Mouse (Mus musculus): ENCODE measurements around the gene Plekha6.
A peak's percentile ranks its signal among the peaks of the same experiment; 100 is the strongest.

Gene Plekha6

DNA sequence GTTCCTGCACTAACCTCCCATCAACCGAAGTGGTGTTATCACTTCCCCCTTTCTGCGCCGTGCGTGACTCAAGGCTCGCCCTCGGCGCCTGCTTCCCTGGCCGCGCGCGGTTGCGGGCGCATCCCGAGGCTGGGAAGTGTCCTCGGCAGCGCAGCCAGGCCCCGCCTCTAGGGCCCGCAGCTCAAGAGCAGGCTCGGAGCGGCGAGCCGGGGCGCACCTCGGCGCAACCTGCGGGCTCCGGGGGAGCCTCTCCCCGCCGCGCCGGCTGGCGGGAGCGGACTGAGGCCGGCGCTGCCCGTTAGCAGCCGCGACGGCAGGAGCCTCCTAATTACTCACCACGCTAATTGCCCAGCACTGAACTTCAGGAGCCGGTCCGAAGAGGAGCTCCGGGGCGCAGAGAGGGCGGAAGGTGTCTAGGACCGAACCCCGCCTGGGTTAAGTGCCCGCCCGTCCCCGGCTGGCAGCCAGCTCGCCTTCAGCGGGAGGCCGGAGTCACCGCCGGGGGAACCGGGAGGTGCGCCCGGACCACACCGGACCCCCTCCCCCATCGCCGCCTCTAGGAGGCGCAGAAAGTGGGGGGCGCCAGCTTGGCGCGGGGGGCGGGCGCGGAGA is at the start of gene Plekha6:
Gene Plekha6 (plus strand): TSS at position 391 of the 612 bp plus-strand sequence.
- peak in 1 of 2 experiments; percentile 21 for DNase-seq (ENCODE audit: low spot score in 2 of 2)

DNA sequence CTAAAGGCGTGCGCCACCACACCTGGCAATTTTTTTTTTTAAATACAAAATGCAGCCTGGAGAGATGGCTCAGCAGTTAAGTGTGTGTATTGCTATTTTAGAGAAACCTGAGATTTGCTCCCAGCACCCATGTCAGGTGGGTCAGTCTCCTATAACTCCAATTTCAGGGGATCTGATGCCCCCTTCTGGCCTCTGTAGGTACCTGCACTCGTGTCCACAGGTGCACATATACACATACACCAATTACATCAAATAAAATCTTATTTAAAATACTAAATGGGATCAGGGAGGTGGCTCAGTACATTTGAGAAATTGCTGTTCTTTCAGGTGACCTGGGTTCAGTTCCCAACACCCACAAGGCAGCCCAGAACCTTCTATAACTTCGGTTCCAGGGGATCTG is 47.9 kb upstream of the Plekha6 start:
- DNase-seq (ENCODE audit: low spot score in 2 of 2), result no peak

DNA sequence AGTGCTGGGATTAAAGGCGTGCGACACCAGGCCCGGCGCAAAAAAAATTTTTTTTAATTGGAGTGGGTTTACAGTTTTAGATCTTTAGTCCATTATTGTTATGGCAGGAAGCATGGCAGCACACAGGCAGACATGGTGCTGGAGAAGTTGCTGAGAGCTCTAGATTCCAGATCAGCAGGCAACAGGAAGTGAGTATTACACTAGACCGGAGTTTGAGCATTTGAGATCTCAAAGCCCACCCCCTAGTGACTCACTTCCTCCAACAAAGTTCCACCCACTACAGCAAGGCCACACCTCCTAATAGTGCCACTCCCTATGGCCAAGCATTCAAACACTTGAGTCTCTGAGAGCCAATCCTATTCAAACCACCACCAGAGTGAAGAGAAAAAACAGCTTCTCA is 45.9 kb upstream of the Plekha6 start:
- no peak for DNase-seq (ENCODE audit: low spot score in 2 of 2)

GRCm38 (mm10) chr1:133118844-133119243 is 45.2 kb upstream of the Plekha6 start:
- DNase-seq (ENCODE audit: low spot score in 2 of 2), result no peak

DNA sequence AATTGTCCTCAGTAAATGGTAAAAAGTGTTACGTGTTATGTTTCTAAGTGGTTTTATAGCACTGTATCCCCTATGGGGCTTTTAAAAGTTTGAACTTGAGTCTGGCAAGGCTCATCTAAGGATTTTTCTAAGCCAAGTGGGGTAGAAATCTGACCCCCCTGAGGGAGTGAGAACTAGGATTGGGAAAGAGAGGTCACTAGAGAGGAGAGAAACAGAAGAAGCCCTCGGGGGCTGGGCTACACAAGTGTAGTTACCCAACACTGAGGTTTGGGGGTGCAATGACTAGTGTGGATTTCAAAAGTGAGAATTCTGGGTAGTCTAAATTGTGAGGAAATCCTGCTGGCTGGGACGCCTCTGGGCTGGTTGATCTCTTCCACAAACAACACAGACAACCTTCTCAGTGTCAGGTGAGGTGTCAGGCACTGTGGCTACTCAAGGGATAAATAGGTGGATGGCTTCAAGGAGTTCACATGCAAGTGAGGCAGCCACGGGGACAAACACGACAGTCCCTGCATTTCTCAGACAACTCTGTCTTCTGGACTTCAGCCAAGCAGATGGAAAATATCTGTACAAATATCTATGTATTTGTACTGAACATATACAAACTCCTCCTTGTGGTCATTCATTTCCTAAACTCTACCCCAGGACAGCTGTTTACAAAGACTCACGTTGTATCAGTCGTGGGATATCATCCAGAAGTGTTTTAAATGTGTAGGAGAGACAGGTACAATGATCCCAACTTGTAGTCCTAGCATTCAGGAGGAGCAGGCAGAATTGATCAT is 43.9 kb upstream of the Plekha6 start:
- DNase-seq (ENCODE audit: low spot score in 2 of 2), result no peak

DNA sequence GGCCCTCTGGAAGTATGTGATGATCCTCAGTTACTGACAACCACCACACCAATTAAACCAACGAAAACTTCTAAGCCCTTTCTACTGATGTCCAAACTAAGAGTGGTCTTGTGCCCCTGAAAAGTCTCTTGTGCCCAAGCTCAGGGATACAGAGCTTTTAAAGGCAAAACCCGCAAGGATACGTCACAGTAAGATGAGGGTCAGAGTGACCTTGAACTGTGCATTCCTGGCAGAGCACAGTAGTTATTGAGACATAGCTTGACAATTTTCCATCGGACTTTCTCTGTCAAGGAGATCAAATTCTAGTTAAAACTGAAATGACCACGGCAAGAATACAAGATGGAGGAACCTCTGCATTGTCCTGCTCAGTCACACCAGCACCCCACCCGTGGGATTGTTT is 42.8 kb upstream of the Plekha6 start:
- DNase-seq (ENCODE audit: low spot score in 2 of 2), result no peak

- no peak for DNase-seq (ENCODE audit: low spot score in 2 of 2)
These were observed 39.9 kb upstream of the Plekha6 start for GRCm38 (mm10) chr1:133124137-133124536.

- DNase-seq (ENCODE audit: low spot score in 2 of 2), result no peak
These were observed 38.2 kb upstream of the Plekha6 start for GRCm38 (mm10) chr1:133125640-133126364.

DNA sequence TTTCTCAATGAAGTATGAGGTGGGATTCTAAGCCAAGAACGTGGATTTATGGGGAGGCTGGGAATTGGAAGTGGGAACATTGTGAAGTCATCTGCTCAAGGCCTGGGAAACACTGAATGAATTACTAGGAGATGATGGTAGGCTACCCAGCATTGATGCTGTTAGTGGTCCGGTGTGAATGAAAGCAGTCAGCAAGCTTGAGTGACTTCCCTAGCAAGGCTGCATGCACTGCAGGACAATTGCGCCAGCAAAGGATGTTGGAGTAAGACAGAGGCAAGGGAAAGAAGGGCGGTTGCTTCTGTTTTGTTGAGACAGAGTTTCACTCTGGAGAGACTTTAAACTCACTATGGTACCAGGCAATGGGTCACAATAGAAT is 37.7 kb upstream of the Plekha6 start:
- no peak for DNase-seq (ENCODE audit: low spot score in 2 of 2)

- no peak for DNase-seq (ENCODE audit: low spot score in 2 of 2)
These were observed 36.7 kb upstream of the Plekha6 start for GRCm38 (mm10) chr1:133127328-133127727.

DNA sequence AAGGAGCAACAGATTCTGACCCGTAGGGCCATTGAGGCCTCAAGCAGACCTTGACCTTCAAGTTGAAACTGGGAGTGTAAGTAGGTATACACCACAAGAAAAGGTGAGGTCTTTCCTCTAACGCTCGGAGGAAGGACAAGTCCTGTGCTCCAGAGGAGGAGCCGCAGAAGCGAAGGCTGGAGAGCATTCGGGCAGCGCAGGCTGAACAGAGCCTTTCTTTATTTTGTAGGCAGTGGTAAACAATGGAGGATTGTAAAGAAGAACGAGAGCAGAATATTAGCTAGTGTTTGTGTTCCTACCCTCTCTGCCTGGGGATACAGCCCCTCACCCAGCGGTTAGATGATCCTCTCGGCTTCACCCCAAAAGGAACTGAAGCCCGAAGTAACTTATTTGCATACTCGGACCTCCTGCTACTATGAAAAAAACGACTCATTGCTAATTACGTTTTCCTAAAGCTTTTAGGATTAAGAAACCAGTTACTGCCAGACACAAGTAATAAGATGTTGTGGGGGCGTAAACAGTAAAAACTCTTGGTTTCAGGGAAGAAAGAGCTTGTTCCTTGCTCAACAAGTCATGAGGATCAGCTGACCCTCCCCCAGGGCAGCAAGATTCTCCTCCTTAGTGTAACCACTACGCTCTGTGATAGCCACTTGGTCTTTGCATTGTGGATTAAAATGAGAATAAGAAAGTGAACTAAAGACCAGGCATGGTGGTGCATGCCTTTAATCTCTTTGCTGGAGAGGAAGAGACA is 34.4 kb upstream of the Plekha6 start:
- no peak for DNase-seq (ENCODE audit: low spot score in 2 of 2)

- DNase-seq (ENCODE audit: low spot score in 2 of 2), result peak; percentile 95 to 96
These were observed 33.1 kb upstream of the Plekha6 start, which contains the start of gene Ppp1r15b for GRCm38 (mm10) chr1:133130638-133131560. TSS of gene Ppp1r15b (plus strand) at chr1:133131143.

DNA sequence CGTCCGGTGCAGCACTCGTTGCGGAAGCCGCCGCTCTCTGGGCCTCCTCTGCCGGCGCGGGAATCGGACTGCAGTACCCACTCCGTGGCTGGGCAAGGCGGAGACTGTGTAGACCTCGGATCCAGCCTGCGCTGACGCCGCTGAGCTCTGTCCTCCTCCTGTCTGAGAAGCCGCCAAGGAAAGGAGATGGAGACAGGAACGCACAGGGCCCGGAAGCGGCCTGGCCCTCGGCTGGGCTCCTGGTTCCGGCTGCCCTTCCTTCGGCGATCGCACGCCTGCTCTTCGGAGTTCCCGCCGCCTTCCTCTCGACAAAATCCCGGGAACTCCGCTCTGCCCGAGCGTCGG is 32.5 kb upstream of the Plekha6 start:
- DNase-seq (ENCODE audit: low spot score in 2 of 2), result no peak

DNA sequence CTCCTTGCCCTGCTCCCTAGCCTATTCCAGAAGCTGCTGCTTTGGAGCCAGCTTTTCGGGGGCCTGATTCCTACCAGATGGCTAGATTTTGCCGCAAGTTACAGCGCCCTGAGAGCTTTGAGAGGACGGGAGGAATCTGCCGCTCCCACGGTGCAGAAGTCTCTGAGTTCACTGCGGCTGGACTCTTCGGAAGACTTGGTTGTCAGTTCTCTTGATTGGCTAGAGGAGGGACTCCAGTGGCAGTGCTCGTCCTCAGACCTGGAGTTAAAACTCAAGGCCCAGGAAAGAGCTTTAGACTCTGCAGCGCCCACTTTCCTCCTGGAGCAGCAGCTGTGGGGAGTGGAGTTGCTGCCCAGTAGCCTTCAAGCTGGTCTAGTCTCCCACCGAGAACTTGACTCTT is 32.1 kb upstream of the Plekha6 start:
- no peak for DNase-seq (ENCODE audit: low spot score in 2 of 2)

GRCm38 (mm10) chr1:133132388-133133326 is 31.4 kb upstream of the Plekha6 start:
- no peak for DNase-seq (ENCODE audit: low spot score in 2 of 2)

DNA sequence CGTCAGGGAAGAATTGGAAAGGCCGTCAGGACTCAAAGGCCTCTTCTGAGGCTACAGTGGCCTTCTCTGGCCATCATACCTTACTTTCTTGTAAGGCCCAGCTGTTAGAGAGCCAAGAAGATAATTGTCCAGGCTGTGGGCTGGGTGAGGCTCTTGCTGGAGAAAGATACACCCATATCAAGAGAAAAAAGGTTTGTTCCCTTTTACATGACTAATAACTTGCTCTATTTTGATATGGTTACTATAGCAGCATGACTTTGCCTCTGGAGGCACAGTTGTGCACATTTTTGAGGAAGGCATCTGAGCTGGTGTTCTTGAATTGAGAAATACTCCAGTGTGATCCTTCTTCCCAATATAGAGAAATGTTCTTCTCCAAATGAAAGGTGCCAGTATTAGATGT is 30.6 kb upstream of the Plekha6 start:
- DNase-seq (ENCODE audit: low spot score in 2 of 2), result no peak

GRCm38 (mm10) chr1:133134071-133134470 is 29.9 kb upstream of the Plekha6 start:
- DNase-seq (ENCODE audit: low spot score in 2 of 2), result no peak

DNA sequence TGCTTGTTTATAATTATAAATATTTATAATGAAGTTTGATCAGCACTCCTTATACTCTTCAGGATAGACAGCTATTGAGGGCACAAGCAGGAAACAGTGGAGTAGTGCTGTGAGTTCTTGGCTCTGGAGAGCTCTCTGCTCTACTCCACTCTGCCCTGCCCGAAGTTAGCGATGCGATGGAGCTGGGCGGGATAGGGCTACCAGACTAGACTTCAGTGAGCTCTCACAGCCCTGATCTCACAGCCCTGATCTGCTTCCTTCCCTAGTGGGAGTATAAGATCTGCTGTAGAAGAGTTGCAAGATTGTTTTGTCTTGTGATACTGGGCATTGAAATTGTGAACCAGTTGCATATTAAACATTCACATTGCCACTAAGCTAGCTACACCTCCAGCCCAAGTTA is 29.1 kb upstream of the Plekha6 start:
- no peak for DNase-seq (ENCODE audit: low spot score in 2 of 2)

- no peak for DNase-seq (ENCODE audit: low spot score in 2 of 2)
These were observed 28.2 kb upstream of the Plekha6 start for GRCm38 (mm10) chr1:133135808-133136207.

DNA sequence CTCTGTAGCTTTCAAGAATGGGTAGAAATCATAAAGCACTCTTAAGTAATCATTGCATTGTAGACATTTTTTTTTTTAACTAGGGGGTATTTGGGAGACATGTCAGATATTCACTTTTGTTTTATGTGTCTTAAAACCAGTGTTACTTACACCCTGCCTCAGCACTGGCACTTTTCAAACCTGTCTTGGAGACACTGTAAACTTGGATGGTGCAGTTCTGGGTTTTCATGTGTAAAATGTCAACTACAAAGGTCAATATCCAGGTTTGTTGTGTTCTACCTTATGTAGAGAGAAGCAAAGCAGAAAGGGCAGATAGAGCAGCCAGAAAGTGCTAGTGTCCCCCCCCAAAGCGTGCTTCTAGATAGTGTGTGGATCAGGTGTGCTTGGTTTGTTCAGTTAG is 25.6 kb upstream of the Plekha6 start:
- DNase-seq (ENCODE audit: low spot score in 2 of 2), result no peak
